Mouse (Mus musculus): ENCODE measurements at regions not wholly inside any gene's neighbourhood (a gene's known extent, or its start where the extent isn't known, plus 50 kb on each side); places are given as distances from the start of the nearest gene placed in this dataset.

- H3K4me2 ChIP-seq (ENCODE audit: insufficient read depth, low read depth, poor library complexity, severe bottlenecking) = no peak overlapping the region
- H3K9ac ChIP-seq (ENCODE audit: insufficient read depth, low read depth) = no peak overlapping the region
- peaks cover 0 to 4% of the 10 kb centered on the region in 2 experiments; a peak in 2 of 4 replicates for H3K4me1 ChIP-seq (ENCODE audit: control insufficient read depth in 1 of 2, insufficient read depth in 2 of 2)
- in situ Hi-C loops (cut with MboI; ENCODE audit: low pct_ligation_motif_present, low pct_unique_long_range_greater_than_20kb, low sequenced_read_pairs) = no loop called here
- H3K36me3 ChIP-seq (replicated peaks in 1 of 2; ENCODE audit: control insufficient read depth in 1 of 2, insufficient read depth in 1 of 2, low read length in 1 of 2) = no peaks in the 10 kb centered on the region
- no peak for TF ChIP-seq ZKSCAN1 (IDR thresholded peaks at IDR 0.05; ENCODE audit: borderline replicate concordance, low read depth, low read length)
- TF ChIP-seq MYC (IDR thresholded peaks at IDR 0.05; ENCODE audit: low read depth, low read length) = no peak
- no peak for TF ChIP-seq E2F4 (IDR thresholded peaks at IDR 0.05; ENCODE audit: insufficient replicate concordance, low read depth, low read length)
- TF ChIP-seq JUND (conservative IDR thresholded peaks at IDR 0.05; ENCODE audit: low read depth, low read length) = no peak
- TF ChIP-seq KAT2A (IDR thresholded peaks at IDR 0.05; ENCODE audit: insufficient replicate concordance, low read length) = no peak
- no peak for TF ChIP-seq USF1 (IDR thresholded peaks at IDR 0.05; ENCODE audit: low read depth, low read length)
- TF ChIP-seq CHD2 (IDR thresholded peaks at IDR 0.05; ENCODE audit: low read length) = no peak
- TF ChIP-seq NELFE (IDR thresholded peaks at IDR 0.05; ENCODE audit: low read depth, low read length) = no peak
- TF ChIP-seq TBP (conservative IDR thresholded peaks at IDR 0.05; ENCODE audit: low read depth, low read length) = no peak
- TF ChIP-seq NRF1 (IDR thresholded peaks at IDR 0.05; ENCODE audit: low read depth, low read length) = no peak
- no peak for TF ChIP-seq ELF1 (IDR thresholded peaks at IDR 0.05; ENCODE audit: low read depth, low read length)
- TF ChIP-seq JUN (IDR thresholded peaks at IDR 0.05; ENCODE audit: insufficient read depth, low read depth, low read length) = no peak
- TF ChIP-seq MXI1 (IDR thresholded peaks at IDR 0.05; ENCODE audit: low read depth, low read length) = no peak
- TF ChIP-seq RAD21 (IDR thresholded peaks at IDR 0.05; ENCODE audit: low read depth, low read length) = no peak
- no peak overlapping the region for H3K27ac ChIP-seq (ENCODE audit: insufficient read depth, low read depth)
- no peak for DNase-seq (ENCODE audit: extremely low read depth)
- no peaks in the 10 kb centered on the region for H3K9me3 ChIP-seq (replicated peaks; ENCODE audit: low read length)
- no peaks in the 10 kb centered on the region for H3K79me2 ChIP-seq (replicated peaks; ENCODE audit: control insufficient read depth, extremely low read depth, insufficient read depth, poor library complexity, severe bottlenecking)
- H3K27me3 ChIP-seq (replicated peaks) = no peaks in the 10 kb centered on the region
- H3K4me3 ChIP-seq (replicated peaks in 1 of 3; ENCODE audit: low read depth in 2 of 3, low read length in 2 of 3, poor library complexity in 1 of 3) = no peak overlapping the region
- dilution Hi-C loops (cut with MboI; ENCODE audit: extremely low pct_ligation_motif_present, extremely low pct_unique_long_range_greater_than_20kb, low sequenced_read_pairs) = no loop called here
Measured at GRCm38 (mm10) chr9:82407177-82407576, 422.2 kb upstream of the Irak1bp1 start.

DNA sequence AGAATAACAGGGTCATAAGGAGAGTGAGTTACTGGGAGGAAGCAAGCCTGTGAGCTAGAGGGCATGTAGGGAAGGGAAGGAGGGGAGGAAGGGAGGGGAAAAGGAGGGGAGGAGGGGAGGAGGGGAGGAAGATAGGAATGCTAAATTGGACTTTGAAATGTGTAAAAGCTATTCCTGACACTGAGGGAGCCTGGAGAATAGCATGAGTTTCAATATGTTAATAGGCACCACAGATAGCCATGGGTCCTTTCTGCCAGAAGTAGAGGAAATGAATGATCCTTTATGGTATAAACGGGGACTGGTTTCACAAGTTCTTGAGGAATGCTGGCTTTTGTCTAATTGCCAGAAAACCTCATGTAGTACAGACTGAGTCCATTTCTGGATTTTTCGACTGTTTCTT, 420.4 kb upstream of the Irak1bp1 start:
- Histone ChIP-seq H3K9ac (ENCODE audit: insufficient read depth, low read depth) (no peak overlapping the region), H3K4me1 (ENCODE audit: control insufficient read depth in 1 of 2, insufficient read depth in 2 of 2) (peaks cover 0 to 4% of the 10 kb centered on the region in 2 experiments; a peak in 2 of 4 replicates), H3K79me2 (replicated peaks; ENCODE audit: control insufficient read depth, extremely low read depth, insufficient read depth, poor library complexity, severe bottlenecking) (no peaks in the 10 kb centered on the region), H3K4me3 (replicated peaks in 1 of 3; ENCODE audit: low read depth in 2 of 3, low read length in 2 of 3, poor library complexity in 1 of 3) (no peak overlapping the region), H3K36me3 (replicated peaks in 1 of 2; ENCODE audit: control insufficient read depth in 1 of 2, insufficient read depth in 1 of 2, low read length in 1 of 2) (no peaks in the 10 kb centered on the region), H3K27me3 (replicated peaks) (no peaks in the 10 kb centered on the region), H3K4me2 (ENCODE audit: insufficient read depth, low read depth, poor library complexity, severe bottlenecking) (no peak overlapping the region), H3K9me3 (replicated peaks; ENCODE audit: low read length) (no peaks in the 10 kb centered on the region), H3K27ac (ENCODE audit: insufficient read depth, low read depth) (no peak overlapping the region)
- dilution Hi-C loops (cut with MboI; ENCODE audit: extremely low pct_ligation_motif_present, extremely low pct_unique_long_range_greater_than_20kb, low sequenced_read_pairs) = no loop called here
- in situ Hi-C loops (cut with MboI; ENCODE audit: low pct_ligation_motif_present, low pct_unique_long_range_greater_than_20kb, low sequenced_read_pairs) = no loop called here
- TF ChIP-seq TBP (conservative IDR thresholded peaks at IDR 0.05; ENCODE audit: low read depth, low read length) = no peak
- TF ChIP-seq E2F4 (IDR thresholded peaks at IDR 0.05; ENCODE audit: insufficient replicate concordance, low read depth, low read length) = no peak
- no peak for TF ChIP-seq NRF1 (IDR thresholded peaks at IDR 0.05; ENCODE audit: low read depth, low read length)
- TF ChIP-seq GABPA (IDR thresholded peaks at IDR 0.05; ENCODE audit: insufficient replicate concordance, low read depth, low read length) = no peak
- no peak for TF ChIP-seq MAFK (IDR thresholded peaks at IDR 0.05; ENCODE audit: insufficient replicate concordance, low read length)
- no peak for TF ChIP-seq UBTF (IDR thresholded peaks at IDR 0.05; ENCODE audit: low read depth, low read length)
- TF ChIP-seq IRF4 (IDR thresholded peaks at IDR 0.05; ENCODE audit: low read depth, low read length) = no peak
- no peak for DNase-seq (ENCODE audit: extremely low read depth)

Measured in CH12.LX (cell line).